Mouse (Mus musculus) myocyte (in vitro differentiated cells): ENCODE measurements around the gene Rwdd4a. TPM values are rescaled to one million over a fixed set of nuclear protein-coding genes. Genes with fewer than 3 reads are reported as not detected.

ENCODE experiments used
- H3K27me3 ChIP-seq: one replicate; pipeline ENCODE4 v1.6.1; 2011; ENCODE audit not compliant: control insufficient read depth, insufficient read depth, insufficient read length
- H3K36me3 ChIP-seq: one replicate; pipeline ENCODE4 v1.6.1; 2011; ENCODE audit not compliant: control insufficient read depth, insufficient read depth
- H3K4me2 ChIP-seq: one replicate; pipeline ENCODE4 v1.6.1; 2011; ENCODE audit warnings: low read depth, control low read depth
- H3K4me3 ChIP-seq: one replicate; pipeline ENCODE4 v1.5.1; 2011; ENCODE audit warnings: mild to moderate bottlenecking, control low read depth, moderate library complexity
- H3K79me2 ChIP-seq: one replicate; pipeline ENCODE4 v1.6.1; 2011; ENCODE audit not compliant: control insufficient read depth, insufficient read depth
- H3ac ChIP-seq: one replicate; pipeline ENCODE4 v1.6.1; 2011; ENCODE audit not compliant: control insufficient read depth, insufficient read length
- CEBPB ChIP-seq: IDR thresholded peaks from 2 replicates; pipeline ENCODE4 v1.6.1; 2011; ENCODE audit warnings: mild to moderate bottlenecking, moderate library complexity; ENCODE audit not compliant: poor library complexity, insufficient read depth, severe bottlenecking
- E2F4 ChIP-seq: IDR thresholded peaks from one replicate; pipeline ENCODE4 v1.6.1; 2011; ENCODE audit warnings: mild to moderate bottlenecking, control low read depth, moderate library complexity; ENCODE audit not compliant: insufficient read depth
- MAX ChIP-seq: IDR thresholded peaks from one replicate; pipeline ENCODE4 v1.6.1; 2011; ENCODE audit warnings: low read depth, mild to moderate bottlenecking, control low read depth
- MYOD1 ChIP-seq, 3 experiments: IDR thresholded peaks; one replicate each; pipeline ENCODE4 v1.6.1; 2011; ENCODE audit warnings: control low read depth in 2 of 3, low read depth in 2 of 3, mild to moderate bottlenecking in 2 of 3, moderate library complexity in 1 of 3; ENCODE audit not compliant: insufficient read length in 2 of 3, control insufficient read depth in 1 of 3
- MYOG ChIP-seq, 3 experiments: IDR thresholded peaks; one replicate each; pipeline ENCODE4 v1.6.1; 2011; ENCODE audit warnings: control low read depth in 2 of 3, low read depth in 2 of 3, mild to moderate bottlenecking in 2 of 3; ENCODE audit not compliant: insufficient read length in 2 of 3, control insufficient read depth in 1 of 3, insufficient read depth in 1 of 3
- POLR2A ChIP-seq: IDR thresholded peaks from one replicate; pipeline ENCODE4 v1.6.1; 2011; ENCODE audit warnings: low read depth, mild to moderate bottlenecking, control low read depth, moderate library complexity; ENCODE audit not compliant: insufficient read length
- POLR2AphosphoS2 ChIP-seq: IDR thresholded peaks from one replicate; pipeline ENCODE4 v1.6.1; 2011; ENCODE audit warnings: low read depth, control low read depth; ENCODE audit not compliant: insufficient read length
- REST ChIP-seq: IDR thresholded peaks from one replicate; pipeline ENCODE4 v1.6.1; 2011; ENCODE audit warnings: mild to moderate bottlenecking, control low read depth, moderate library complexity; ENCODE audit not compliant: insufficient read depth, insufficient read length
- SRF ChIP-seq: IDR thresholded peaks from one replicate; pipeline ENCODE4 v1.6.1; 2011; ENCODE audit warnings: low read depth; ENCODE audit not compliant: control insufficient read depth, insufficient read length
- TCF12 ChIP-seq: IDR thresholded peaks from one replicate; pipeline ENCODE4 v1.6.1; 2011; ENCODE audit warnings: mild to moderate bottlenecking, control low read depth; ENCODE audit not compliant: poor library complexity, insufficient read depth, severe bottlenecking
- TCF3 ChIP-seq: IDR thresholded peaks from one replicate; pipeline ENCODE4 v1.6.1; 2011; ENCODE audit warnings: low read depth, control low read depth; ENCODE audit not compliant: insufficient read length
- USF1 ChIP-seq: IDR thresholded peaks from one replicate; pipeline ENCODE4 v1.6.1; 2011; ENCODE audit warnings: low read depth, mild to moderate bottlenecking, control low read depth, moderate library complexity
- polyA plus RNA-seq: library from polyadenylated mRNA; unstranded; fragments of >200 nt; fragmentation: generic; extraction: Trizol; gene quantifications from one replicate; pipeline ENCODE4 v1.2.1, GENCODE M21; 2012; ENCODE audit warnings: missing spikeins

Gene Rwdd4a
- polyA plus RNA-seq, 1 experiment, result 15.5 TPM

- H3K27me3 ChIP-seq, result no peaks in the 10 kb centered on the region
- H3K4me3 ChIP-seq, result no peak overlapping the region
- peaks cover 4% of the 10 kb centered on the region for H3K36me3 ChIP-seq
- no peak overlapping the region for H3ac ChIP-seq
- no peak for TF ChIP-seq TCF12
- TF ChIP-seq USF1, result no peak
- no peak for TF ChIP-seq E2F4
- no peak for TF ChIP-seq MAX
- no peak for TF ChIP-seq TCF3
- TF ChIP-seq POLR2A, result no peak
- no peak for TF ChIP-seq REST
- no peak for TF ChIP-seq CEBPB
- TF ChIP-seq MYOG (IDR thresholded peaks at IDR 0.05; ENCODE audit: control insufficient read depth in 1 of 3, insufficient read depth in 1 of 3, insufficient read length in 2 of 3, low read depth in 2 of 3), result no peak
- TF ChIP-seq SRF, result no peak
- no peaks in the 10 kb centered on the region for H3K79me2 ChIP-seq
- H3K4me2 ChIP-seq, result no peak overlapping the region
Observed at GRCm38 (mm10) chr8:47553613-47554012, 20.1 kb downstream of the Rwdd4a start.

GRCm38 (mm10) chr8:47556446-47556845 lies 23.0 kb downstream of the Rwdd4a start:
- H3ac ChIP-seq, result no peak overlapping the region
- no peak overlapping the region for H3K4me3 ChIP-seq
- H3K36me3 ChIP-seq, result no peaks in the 10 kb centered on the region
- no peaks in the 10 kb centered on the region for H3K79me2 ChIP-seq
- H3K27me3 ChIP-seq, result no peaks in the 10 kb centered on the region
- H3K4me2 ChIP-seq, result no peak overlapping the region
- TF ChIP-seq REST (no peak), MYOG (IDR thresholded peaks at IDR 0.05; ENCODE audit: control insufficient read depth in 1 of 3, insufficient read depth in 1 of 3, insufficient read length in 2 of 3, low read depth in 2 of 3) (no peak)

GRCm38 (mm10) chr8:47558274-47558673 lies 24.8 kb downstream of the Rwdd4a start:
- TF ChIP-seq TCF3 (no peak), SRF (no peak), TCF12 (no peak), E2F4 (no peak), REST (no peak), POLR2AphosphoS2 (no peak), MAX (no peak), USF1 (no peak), MYOG (IDR thresholded peaks at IDR 0.05; ENCODE audit: control insufficient read depth in 1 of 3, insufficient read depth in 1 of 3, insufficient read length in 2 of 3, low read depth in 2 of 3) (no peak), MYOD1 (IDR thresholded peaks at IDR 0.05; ENCODE audit: control insufficient read depth in 1 of 3, insufficient read length in 2 of 3, low read depth in 2 of 3) (no peak), CEBPB (no peak), POLR2A (no peak)
- Histone ChIP-seq H3K36me3 (no peaks in the 10 kb centered on the region), H3K79me2 (no peaks in the 10 kb centered on the region), H3K4me3 (no peak overlapping the region), H3ac (no peak overlapping the region), H3K27me3 (no peaks in the 10 kb centered on the region), H3K4me2 (no peak overlapping the region)

- H3K4me2 ChIP-seq, result peak overlapping the region; percentile 12
- no peaks in the 10 kb centered on the region for H3K36me3 ChIP-seq
- H3ac ChIP-seq, result no peak overlapping the region
- H3K4me3 ChIP-seq, result no peak overlapping the region
- H3K27me3 ChIP-seq, result no peaks in the 10 kb centered on the region
- no peaks in the 10 kb centered on the region for H3K79me2 ChIP-seq
- no peak for TF ChIP-seq MYOD1 (IDR thresholded peaks at IDR 0.05; ENCODE audit: control insufficient read depth in 1 of 3, insufficient read length in 2 of 3, low read depth in 2 of 3)
- no peak for TF ChIP-seq MAX
- TF ChIP-seq POLR2AphosphoS2, result no peak
- no peak for TF ChIP-seq MYOG (IDR thresholded peaks at IDR 0.05; ENCODE audit: control insufficient read depth in 1 of 3, insufficient read depth in 1 of 3, insufficient read length in 2 of 3, low read depth in 2 of 3)
- no peak for TF ChIP-seq POLR2A
- no peak for TF ChIP-seq SRF
- no peak for TF ChIP-seq TCF12
- no peak for TF ChIP-seq REST
- no peak for TF ChIP-seq USF1
- no peak for TF ChIP-seq E2F4
- TF ChIP-seq TCF3, result no peak
- TF ChIP-seq CEBPB, result no peak
Observed at GRCm38 (mm10) chr8:47560801-47561200, 27.3 kb downstream of the Rwdd4a start.

- Histone ChIP-seq H3K4me2 (no peak overlapping the region), H3K27me3 (no peaks in the 10 kb centered on the region), H3K79me2 (no peaks in the 10 kb centered on the region), H3ac (no peak overlapping the region), H3K4me3 (no peak overlapping the region), H3K36me3 (no peaks in the 10 kb centered on the region)
- no peak for TF ChIP-seq TCF3
- no peak for TF ChIP-seq TCF12
- TF ChIP-seq USF1, result no peak
- no peak for TF ChIP-seq POLR2A
- TF ChIP-seq MYOG (IDR thresholded peaks at IDR 0.05; ENCODE audit: control insufficient read depth in 1 of 3, insufficient read depth in 1 of 3, insufficient read length in 2 of 3, low read depth in 2 of 3), result no peak
- TF ChIP-seq CEBPB, result no peak
- TF ChIP-seq E2F4, result no peak
- no peak for TF ChIP-seq MAX
- TF ChIP-seq MYOD1 (IDR thresholded peaks at IDR 0.05; ENCODE audit: control insufficient read depth in 1 of 3, insufficient read length in 2 of 3, low read depth in 2 of 3), result no peak
- no peak for TF ChIP-seq SRF
- no peak for TF ChIP-seq POLR2AphosphoS2
Observed at GRCm38 (mm10) chr8:47566551-47566950, 33.1 kb downstream of the Rwdd4a start.
